Mouse (Mus musculus) embryonic facial prominence, embryonic 12.5 days (tissue): ENCODE results near the gene Pbrm1. TPM values are rescaled to one million over a fixed set of nuclear protein-coding genes. Genes with fewer than 3 reads are reported as not detected.

ENCODE experiments used
- ATAC-seq: fragments of 200-750 bp; cut with Nextera tagmentation; 2 replicates; pipeline ENCODE4 v1.8.0; 2017; ENCODE audit not compliant: insufficient number of reproducible peaks, insufficient read depth, low FRiP score, low TSS enrichment
- H3K27ac ChIP-seq: fragments of 300-500 bp; sonication (generic); 2 replicates; pipeline ENCODE4 v1.5.1; 2016; ENCODE audit warnings: mild to moderate bottlenecking
- H3K27me3 ChIP-seq: fragments of 300-500 bp; sonication (generic); 2 replicates; pipeline ENCODE4 v1.6.1; 2016; ENCODE audit warnings: mild to moderate bottlenecking, moderate library complexity
- H3K36me3 ChIP-seq: fragments of 300-500 bp; sonication (generic); 2 replicates; pipeline ENCODE4 v1.6.1; 2016; ENCODE audit warnings: mild to moderate bottlenecking
- H3K4me1 ChIP-seq: fragments of 300-500 bp; sonication (generic); 2 replicates; pipeline ENCODE4 v1.6.1; 2016
- H3K4me2 ChIP-seq: fragments of 300-500 bp; sonication (generic); replicated peaks from 2 replicates; pipeline ENCODE4 v1.6.1; 2016; ENCODE audit warnings: mild to moderate bottlenecking, moderate library complexity
- H3K4me3 ChIP-seq: fragments of 300-500 bp; sonication (generic); 2 replicates; pipeline ENCODE4 v1.5.1; 2016; ENCODE audit warnings: mild to moderate bottlenecking
- H3K9ac ChIP-seq: fragments of 300-500 bp; sonication (generic); 2 replicates; pipeline ENCODE4 v1.6.1; 2016; ENCODE audit warnings: mild to moderate bottlenecking, moderate library complexity
- H3K9me3 ChIP-seq: fragments of 300-500 bp; sonication (generic); 2 replicates; pipeline ENCODE4 v1.6.1; 2016; ENCODE audit warnings: mild to moderate bottlenecking, moderate library complexity
- WGBS: fragments of 180-500 bp; shearing (Covaris S2); methylation state at CpG from one replicate; pipeline ENCODE4 v1.1.7; 2016; 5-methylcytosine and 5-hydroxymethylcytosine counted together
- polyA plus RNA-seq: library from polyadenylated mRNA; unstranded; fragments of >200 nt; fragmentation: Nextera tagmentation; extraction: Ambion mirVana; gene quantifications from 2 replicates; pipeline ENCODE4 v1.2.1, GENCODE M21; 2016

The Pbrm1 gene
- polyA plus RNA-seq, 1 experiment from 2014 or later, result 176 TPM

- peaks cover 61% of the 10 kb centered on the region for H3K36me3 ChIP-seq
- no peak overlapping the region for H3K4me3 ChIP-seq
- H3K9me3 ChIP-seq, result no peaks in the 10 kb centered on the region
- H3K27me3 ChIP-seq, result no peaks in the 10 kb centered on the region
- no peak overlapping the region for H3K4me2 ChIP-seq
- ATAC-seq, result no peak
- no peak overlapping the region for H3K27ac ChIP-seq
- H3K4me1 ChIP-seq, result no peaks in the 10 kb centered on the region
- no peak overlapping the region for H3K9ac ChIP-seq
Measured at GRCm38 (mm10) chr14:31081147-31081546, 62.2 kb downstream of the Pbrm1 start.

GRCm38 (mm10) chr14:31087433-31087832 is 68.5 kb downstream of the Pbrm1 start:
- Histone ChIP-seq H3K27ac (no peak overlapping the region), H3K9ac (no peak overlapping the region), H3K4me3 (no peak overlapping the region), H3K4me1 (no peaks in the 10 kb centered on the region), H3K4me2 (no peak overlapping the region), H3K36me3 (peaks cover 72% of the 10 kb centered on the region), H3K9me3 (no peaks in the 10 kb centered on the region), H3K27me3 (no peaks in the 10 kb centered on the region)
- ATAC-seq, result no peak
- 89% methylated on average over 6 of the region's 6 CpGs for WGBS

- Histone ChIP-seq H3K9me3 (no peaks in the 10 kb centered on the region), H3K4me3 (no peak overlapping the region), H3K4me2 (no peak overlapping the region), H3K27ac (no peak overlapping the region), H3K27me3 (no peaks in the 10 kb centered on the region), H3K9ac (no peak overlapping the region), H3K4me1 (no peaks in the 10 kb centered on the region), H3K36me3 (peaks cover 73% of the 10 kb centered on the region)
- 95% methylated on average over 2 of the region's 2 CpGs for WGBS
- ATAC-seq, result no peak
Measured at GRCm38 (mm10) chr14:31088515-31088914, 69.6 kb downstream of the Pbrm1 start.

GRCm38 (mm10) chr14:31089918-31090317 is 71.0 kb downstream of the Pbrm1 start:
- Histone ChIP-seq H3K4me1 (no peaks in the 10 kb centered on the region), H3K4me3 (no peak overlapping the region), H3K9ac (no peak overlapping the region), H3K36me3 (peaks cover 78% of the 10 kb centered on the region), H3K4me2 (no peak overlapping the region), H3K9me3 (no peaks in the 10 kb centered on the region), H3K27me3 (no peaks in the 10 kb centered on the region), H3K27ac (no peak overlapping the region)
- no peak for ATAC-seq
- 95% methylated on average over 1 of the region's 1 CpGs for WGBS

- H3K36me3 ChIP-seq, result peaks cover 58% of the 10 kb centered on the region
Measured at GRCm38 (mm10) chr14:31105156-31105555, 86.2 kb downstream of the Pbrm1 start.

GRCm38 (mm10) chr14:31110613-31111012 is 91.7 kb downstream of the Pbrm1 start:
- WGBS, result 90% methylated on average over 3 of the region's 3 CpGs
- no peak overlapping the region for H3K27ac ChIP-seq
- no peak overlapping the region for H3K9ac ChIP-seq
- H3K4me1 ChIP-seq, result no peaks in the 10 kb centered on the region
- no peak overlapping the region for H3K4me3 ChIP-seq
- no peaks in the 10 kb centered on the region for H3K9me3 ChIP-seq
- ATAC-seq, result no peak
- peaks cover 76% of the 10 kb centered on the region for H3K36me3 ChIP-seq
- H3K4me2 ChIP-seq, result no peak overlapping the region
- H3K27me3 ChIP-seq, result no peaks in the 10 kb centered on the region

More at GRCm38 (mm10) chr14:31105156-31105555, 86.2 kb downstream of the Pbrm1 start:
- 85% methylated on average over 2 of the region's 2 CpGs for WGBS
- H3K27me3 ChIP-seq, result no peaks in the 10 kb centered on the region
- H3K4me2 ChIP-seq, result no peak overlapping the region
- no peak overlapping the region for H3K9ac ChIP-seq
- no peaks in the 10 kb centered on the region for H3K9me3 ChIP-seq
- no peak overlapping the region for H3K4me3 ChIP-seq
- H3K4me1 ChIP-seq, result no peaks in the 10 kb centered on the region
- no peak overlapping the region for H3K27ac ChIP-seq
- ATAC-seq, result no peak

- Histone ChIP-seq H3K9me3 (no peaks in the 10 kb centered on the region), H3K4me2 (no peak overlapping the region), H3K27me3 (no peaks in the 10 kb centered on the region), H3K36me3 (peaks cover 74% of the 10 kb centered on the region), H3K4me1 (no peaks in the 10 kb centered on the region), H3K4me3 (no peak overlapping the region), H3K9ac (no peak overlapping the region), H3K27ac (no peak overlapping the region)
- 87% methylated on average over 5 of the region's 5 CpGs for WGBS
- ATAC-seq, result no peak
Measured at GRCm38 (mm10) chr14:31112187-31112586, 93.2 kb downstream of the Pbrm1 start.

GRCm38 (mm10) chr14:31114011-31114410 is 95.1 kb downstream of the Pbrm1 start:
- no peaks in the 10 kb centered on the region for H3K27me3 ChIP-seq
- H3K27ac ChIP-seq, result no peak overlapping the region
- no peak overlapping the region for H3K9ac ChIP-seq
- ATAC-seq, result no peak
- no peak overlapping the region for H3K4me3 ChIP-seq
- no peaks in the 10 kb centered on the region for H3K9me3 ChIP-seq
- H3K4me2 ChIP-seq, result no peak overlapping the region
- H3K36me3 ChIP-seq, result peaks cover 73% of the 10 kb centered on the region
- H3K4me1 ChIP-seq, result no peaks in the 10 kb centered on the region
- 88% methylated on average over 3 of the region's 3 CpGs for WGBS

GRCm38 (mm10) chr14:31115522-31115921 is 96.6 kb downstream of the Pbrm1 start:
- Histone ChIP-seq H3K27me3 (no peaks in the 10 kb centered on the region), H3K9me3 (no peaks in the 10 kb centered on the region), H3K4me1 (no peaks in the 10 kb centered on the region), H3K9ac (no peak overlapping the region), H3K36me3 (peaks cover 63% of the 10 kb centered on the region), H3K4me3 (no peak overlapping the region), H3K27ac (no peak overlapping the region), H3K4me2 (no peak overlapping the region)
- ATAC-seq, result no peak
- 60% methylated on average over 2 of the region's 2 CpGs for WGBS

GRCm38 (mm10) chr14:31125106-31126075 is 106.5 kb downstream of the Pbrm1 start:
- 40% methylated on average over 9 of the region's 9 CpGs for WGBS
- H3K27ac ChIP-seq, result peak overlapping the region; percentile 74
- peaks cover 36% of the 10 kb centered on the region for H3K4me1 ChIP-seq
- no peaks in the 10 kb centered on the region for H3K27me3 ChIP-seq
- peak overlapping the region; percentile 21 for H3K4me2 ChIP-seq
- no peak for ATAC-seq
- H3K9me3 ChIP-seq, result no peaks in the 10 kb centered on the region
- peaks cover 15% of the 10 kb centered on the region; the same call in 1 of the 2 replicates for H3K36me3 ChIP-seq
- H3K9ac ChIP-seq, result no peak overlapping the region
- H3K4me3 ChIP-seq, result no peak overlapping the region

GRCm38 (mm10) chr14:31126826-31127225 is 107.9 kb downstream of the Pbrm1 start:
- WGBS, result 94% methylated on average over 8 of the region's 8 CpGs
- no peaks in the 10 kb centered on the region for H3K27me3 ChIP-seq
- peak overlapping the region; percentile 30 for H3K4me2 ChIP-seq
- H3K27ac ChIP-seq, result no peak overlapping the region
- H3K4me1 ChIP-seq, result peaks cover 37% of the 10 kb centered on the region
- no peak for ATAC-seq
- H3K4me3 ChIP-seq, result no peak overlapping the region
- no peak overlapping the region for H3K9ac ChIP-seq
- H3K9me3 ChIP-seq, result no peaks in the 10 kb centered on the region
- peaks cover 11% of the 10 kb centered on the region; the same call in 1 of the 2 replicates for H3K36me3 ChIP-seq
